Mouse (Mus musculus): Measurements from ENCODE around the gene Cacnb1. TPM values are rescaled to one million over a fixed set of nuclear protein-coding genes. Genes with fewer than 3 reads are reported as not detected.

Cacnb1 gene
- polyA plus RNA-seq, 1 experiment from 2014 or later, result 0.95 TPM

DNA sequence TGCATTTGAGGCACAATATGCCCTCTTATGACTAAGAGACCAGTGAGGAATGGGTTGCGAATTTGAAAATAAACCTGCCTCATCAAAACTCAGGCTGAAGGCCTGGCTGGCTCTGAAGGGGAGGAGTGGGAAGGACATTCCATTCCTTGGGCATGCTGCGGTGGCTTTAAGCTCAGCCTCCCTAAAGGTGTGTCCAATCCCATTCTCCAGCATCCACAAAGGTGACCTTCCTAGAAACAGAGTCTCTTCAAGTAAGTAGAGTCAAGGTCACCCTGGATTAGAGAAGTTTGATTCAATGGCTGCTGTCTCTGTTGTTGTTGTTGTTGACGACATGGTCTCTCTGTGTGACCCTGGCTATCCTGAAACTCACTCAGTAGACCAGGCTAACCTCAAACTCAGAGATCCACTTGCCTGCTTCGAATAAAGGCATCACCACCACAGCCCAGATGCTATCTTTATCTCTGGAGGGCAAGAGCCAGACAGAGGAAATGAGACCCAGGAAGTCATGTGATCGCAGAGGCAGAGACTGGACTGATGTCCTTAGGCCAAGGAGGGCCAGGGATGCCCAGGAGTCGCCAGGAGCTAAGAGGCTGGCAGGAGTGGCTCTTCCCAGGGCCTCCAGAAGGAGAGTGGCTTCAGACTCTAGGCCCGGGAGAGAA is 64.1 kb downstream of the Cacnb1 start:
- Histone ChIP-seq H3K4me3 (no peak overlapping the region), H3K4me2 (no peak overlapping the region), H3K27ac (no peak overlapping the region), H3K9me3 (replicated peaks) (no peaks in the 10 kb centered on the region), H3K9ac (no peak overlapping the region), H3K36me3 (no peaks in the 10 kb centered on the region), H3K4me1 (peaks cover 18% of the 10 kb centered on the region), H3K27me3 (replicated peaks) (0 out of 2 replicates have a peak, but pooled peaks cover 4% of the 10 kb centered on the region)
- 56% methylated on average over 7 of the region's 7 CpGs for WGBS (ENCODE audit: insufficient replicate concordance)
- ATAC-seq, result no peak

DNA sequence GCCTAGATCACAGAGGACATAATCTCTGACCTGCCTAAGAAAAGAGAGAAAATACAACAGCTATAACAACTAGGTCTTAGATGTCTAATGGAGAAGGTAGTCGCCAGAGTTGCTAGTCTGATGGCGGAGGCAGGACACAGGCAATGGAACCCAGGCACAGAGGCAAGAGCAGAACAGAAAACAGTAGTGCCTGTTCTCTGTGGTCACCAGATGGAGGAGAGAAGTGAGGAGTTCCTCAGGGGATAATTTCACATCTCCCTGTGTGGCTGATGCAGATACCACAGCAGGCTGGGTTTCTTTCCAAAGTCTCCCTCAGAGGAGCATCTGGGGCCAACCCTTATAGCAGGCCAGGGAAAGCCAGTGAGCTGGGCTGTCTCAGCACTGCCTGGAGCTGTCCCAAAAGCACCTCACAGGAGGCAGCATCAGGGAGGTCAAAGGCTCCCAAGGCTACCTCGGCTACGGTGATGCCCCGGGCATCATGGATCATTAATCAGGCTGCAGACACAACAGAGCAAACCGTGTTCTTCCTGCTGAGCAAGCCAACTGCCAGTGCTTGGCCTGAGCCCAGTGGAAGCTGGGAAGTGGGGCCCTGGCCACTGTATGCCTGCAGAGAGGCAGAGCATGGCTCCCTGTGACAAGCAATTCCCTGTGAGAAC is 65.8 kb downstream of the Cacnb1 start:
- Histone ChIP-seq H3K4me1 (peaks cover 29% of the 10 kb centered on the region), H3K4me3 (no peak overlapping the region), H3K9ac (no peak overlapping the region), H3K36me3 (no peaks in the 10 kb centered on the region), H3K9me3 (replicated peaks) (no peaks in the 10 kb centered on the region), H3K27ac (no peak overlapping the region), H3K4me2 (no peak overlapping the region), H3K27me3 (replicated peaks) (no peaks in the 10 kb centered on the region)
- WGBS (ENCODE audit: insufficient replicate concordance), result 66% methylated on average over 6 of the region's 6 CpGs
- no peak for ATAC-seq

DNA sequence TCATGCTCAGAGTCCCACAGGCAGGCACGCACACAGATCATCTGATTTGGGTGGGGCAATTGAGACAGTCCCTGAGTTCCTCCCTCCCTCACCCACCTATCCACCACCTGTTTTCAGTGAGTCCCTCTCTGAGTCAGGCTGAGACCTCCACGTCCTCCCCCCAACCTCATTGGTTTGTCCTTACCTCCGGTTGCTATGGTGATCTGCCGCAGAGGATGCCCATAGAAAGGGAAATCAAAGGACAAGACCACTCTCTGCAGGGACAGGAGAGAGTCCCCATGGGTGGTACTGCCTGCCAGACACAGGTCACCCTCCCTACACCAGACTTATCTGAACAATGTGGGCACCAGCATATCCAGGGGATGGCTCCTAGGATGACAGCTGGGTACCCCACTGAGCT is 66.9 kb downstream of the Cacnb1 start:
- Histone ChIP-seq H3K9me3 (replicated peaks) (no peaks in the 10 kb centered on the region), H3K4me3 (no peak overlapping the region), H3K4me1 (peaks cover 29% of the 10 kb centered on the region), H3K27me3 (replicated peaks) (no peaks in the 10 kb centered on the region), H3K36me3 (no peaks in the 10 kb centered on the region), H3K9ac (no peak overlapping the region), H3K4me2 (no peak overlapping the region), H3K27ac (no peak overlapping the region)
- no peak for ATAC-seq
- WGBS (ENCODE audit: insufficient replicate concordance), result 56% methylated on average over 4 of the region's 4 CpGs

DNA sequence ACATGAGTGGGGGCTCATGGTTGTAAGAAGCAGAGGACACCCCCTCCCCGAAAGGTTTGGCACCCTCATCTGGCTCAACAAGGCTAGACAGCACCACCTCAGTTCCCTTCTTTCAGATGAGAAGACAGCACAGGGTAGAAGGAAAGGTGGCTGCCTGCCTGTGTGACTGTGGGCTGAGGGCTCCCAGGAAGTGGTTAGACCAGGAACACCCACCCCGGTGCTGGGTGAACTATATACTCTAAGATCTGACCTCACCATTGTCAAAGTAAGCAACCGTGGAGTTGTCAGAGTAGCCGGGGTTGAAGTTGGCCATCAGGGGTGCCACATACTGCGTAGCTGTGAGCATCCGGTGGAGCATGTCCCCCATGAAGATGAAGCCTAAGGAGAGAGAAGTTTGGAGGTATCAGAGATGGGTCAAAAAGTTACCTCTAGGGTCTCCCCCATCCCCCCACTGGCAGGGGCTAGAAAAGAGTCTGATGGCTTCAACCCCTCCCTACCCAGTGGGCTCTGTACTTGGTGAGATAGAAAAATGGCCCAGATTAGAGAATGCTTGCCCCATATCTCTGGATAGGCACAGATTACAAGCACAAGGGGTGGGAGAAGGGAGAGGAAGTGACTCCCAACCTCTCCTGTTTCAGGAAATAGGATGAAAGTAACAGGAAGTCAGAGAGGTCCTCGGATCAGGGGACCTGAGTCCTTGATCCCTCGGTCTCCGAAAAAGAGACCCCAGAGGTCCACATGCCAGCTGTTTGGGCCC is 67.5 kb downstream of the Cacnb1 start:
- Histone ChIP-seq H3K36me3 (no peaks in the 10 kb centered on the region), H3K9ac (no peak overlapping the region), H3K4me2 (no peak overlapping the region), H3K27me3 (replicated peaks) (no peaks in the 10 kb centered on the region), H3K4me3 (no peak overlapping the region), H3K27ac (no peak overlapping the region), H3K4me1 (peaks cover 32% of the 10 kb centered on the region), H3K9me3 (replicated peaks) (no peaks in the 10 kb centered on the region)
- ATAC-seq, result no peak
- WGBS (ENCODE audit: insufficient replicate concordance), result 50% methylated on average over 9 of the region's 9 CpGs

DNA sequence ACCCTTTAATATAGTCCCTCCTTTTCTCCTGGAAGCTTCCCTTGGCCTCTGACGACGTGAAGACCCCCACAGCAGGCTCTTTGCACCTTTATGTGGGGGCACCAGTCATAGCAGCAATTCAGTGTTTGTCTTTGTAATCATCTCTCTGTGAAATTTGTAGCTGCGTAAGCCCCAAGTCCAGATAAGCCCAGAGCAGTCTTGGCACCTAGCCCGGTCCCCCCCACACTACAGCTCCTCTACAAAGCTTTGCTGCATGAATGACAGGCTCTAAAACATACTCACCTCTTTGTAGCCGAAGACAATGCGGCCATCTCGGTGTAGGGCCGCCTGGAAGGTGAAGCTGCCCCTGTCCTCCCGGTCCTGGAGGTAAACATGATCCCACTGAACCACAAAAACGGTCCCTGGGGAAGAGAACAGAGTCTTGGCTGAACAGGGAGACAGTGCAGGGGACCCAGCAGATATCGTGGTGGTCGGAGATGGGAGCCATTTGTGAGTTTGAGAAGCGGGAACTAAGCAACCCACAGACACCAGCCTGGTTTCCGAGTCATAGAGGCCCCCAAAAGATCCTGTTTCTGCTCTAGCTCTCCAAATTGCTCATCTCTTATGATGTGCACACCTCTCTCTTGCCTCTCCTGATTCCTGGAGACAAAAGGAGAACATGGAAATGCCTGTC is 68.2 kb downstream of the Cacnb1 start:
- Histone ChIP-seq H3K36me3 (no peaks in the 10 kb centered on the region), H3K27ac (no peak overlapping the region), H3K9me3 (replicated peaks) (no peaks in the 10 kb centered on the region), H3K4me2 (no peak overlapping the region), H3K9ac (0 out of 2 replicates have a peak overlapping the region, but pooled peaks have one; percentile 18), H3K4me3 (no peak overlapping the region), H3K4me1 (peaks cover 39% of the 10 kb centered on the region), H3K27me3 (replicated peaks) (no peaks in the 10 kb centered on the region)
- 47% methylated on average over 14 of the region's 14 CpGs for WGBS (ENCODE audit: insufficient replicate concordance)
- no peak for ATAC-seq

DNA sequence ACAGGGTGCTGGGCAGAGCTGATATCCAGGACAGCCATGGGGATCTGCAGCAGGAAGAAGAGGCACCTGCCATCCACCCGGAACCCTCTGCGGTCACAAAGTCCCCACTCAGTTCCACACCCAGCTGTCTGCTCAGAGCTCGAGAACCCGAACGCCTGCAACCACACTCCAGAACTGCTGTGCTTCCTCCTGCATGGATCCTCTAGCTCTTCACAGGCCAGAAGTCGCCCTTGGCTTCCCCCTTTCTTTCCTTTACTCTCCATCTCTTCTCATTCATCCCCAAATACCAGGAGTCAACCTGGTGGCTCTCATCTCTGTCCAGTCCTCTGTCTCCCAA is 68.9 kb downstream of the Cacnb1 start:
- 76% methylated on average over 6 of the region's 6 CpGs for WGBS (ENCODE audit: insufficient replicate concordance)
- no peak overlapping the region for H3K4me3 ChIP-seq
- H3K4me2 ChIP-seq, result no peak overlapping the region
- no peak overlapping the region for H3K9ac ChIP-seq
- no peak for ATAC-seq
- peaks cover 42% of the 10 kb centered on the region for H3K4me1 ChIP-seq
- H3K27me3 ChIP-seq (replicated peaks), result no peaks in the 10 kb centered on the region
- H3K27ac ChIP-seq, result no peak overlapping the region
- H3K36me3 ChIP-seq, result no peaks in the 10 kb centered on the region
- H3K9me3 ChIP-seq (replicated peaks), result no peaks in the 10 kb centered on the region

DNA sequence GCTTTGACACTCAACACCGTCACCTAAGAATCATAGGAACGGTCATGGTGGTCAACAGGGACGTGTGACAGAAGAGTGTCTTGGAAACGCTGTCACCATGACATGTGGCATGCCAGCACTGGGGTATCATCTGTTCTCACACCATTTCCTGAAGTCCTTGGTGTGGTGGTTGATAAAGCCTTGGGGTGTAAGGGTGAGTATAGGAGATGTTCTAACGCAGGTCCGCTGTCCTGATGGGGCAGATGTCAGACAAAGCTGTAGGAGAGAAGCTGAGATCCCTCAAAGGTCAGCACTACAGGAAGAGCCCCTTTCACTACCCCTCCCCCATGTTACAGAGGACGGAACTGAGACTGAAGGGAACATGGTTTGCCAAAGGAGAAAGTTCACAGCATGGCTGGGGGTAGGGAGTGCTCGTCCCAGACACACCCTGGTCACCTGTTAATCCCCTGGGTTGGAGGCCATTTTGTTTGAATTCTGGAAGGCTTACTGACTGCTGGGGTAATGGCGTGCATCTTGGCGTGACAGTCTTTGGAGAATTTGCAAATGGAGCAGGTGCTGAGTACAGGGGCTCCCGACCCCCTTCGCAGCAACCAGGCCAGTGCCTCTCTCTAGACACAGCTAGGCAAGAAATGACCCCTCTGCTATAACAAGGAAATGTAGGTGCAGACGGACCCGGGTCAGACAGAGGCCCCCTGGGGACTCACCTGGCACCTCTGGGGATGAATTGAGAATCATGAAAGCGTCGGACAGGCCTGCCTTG is 69.5 kb downstream of the Cacnb1 start:
- H3K4me2 ChIP-seq, result no peak overlapping the region
- no peaks in the 10 kb centered on the region for H3K27me3 ChIP-seq (replicated peaks)
- no peaks in the 10 kb centered on the region for H3K36me3 ChIP-seq
- no peak overlapping the region for H3K9ac ChIP-seq
- no peaks in the 10 kb centered on the region for H3K9me3 ChIP-seq (replicated peaks)
- H3K27ac ChIP-seq, result no peak overlapping the region
- ATAC-seq, result no peak
- WGBS (ENCODE audit: insufficient replicate concordance), result 64% methylated on average over 16 of the region's 16 CpGs
- H3K4me3 ChIP-seq, result no peak overlapping the region
- peaks cover 44% of the 10 kb centered on the region for H3K4me1 ChIP-seq

DNA sequence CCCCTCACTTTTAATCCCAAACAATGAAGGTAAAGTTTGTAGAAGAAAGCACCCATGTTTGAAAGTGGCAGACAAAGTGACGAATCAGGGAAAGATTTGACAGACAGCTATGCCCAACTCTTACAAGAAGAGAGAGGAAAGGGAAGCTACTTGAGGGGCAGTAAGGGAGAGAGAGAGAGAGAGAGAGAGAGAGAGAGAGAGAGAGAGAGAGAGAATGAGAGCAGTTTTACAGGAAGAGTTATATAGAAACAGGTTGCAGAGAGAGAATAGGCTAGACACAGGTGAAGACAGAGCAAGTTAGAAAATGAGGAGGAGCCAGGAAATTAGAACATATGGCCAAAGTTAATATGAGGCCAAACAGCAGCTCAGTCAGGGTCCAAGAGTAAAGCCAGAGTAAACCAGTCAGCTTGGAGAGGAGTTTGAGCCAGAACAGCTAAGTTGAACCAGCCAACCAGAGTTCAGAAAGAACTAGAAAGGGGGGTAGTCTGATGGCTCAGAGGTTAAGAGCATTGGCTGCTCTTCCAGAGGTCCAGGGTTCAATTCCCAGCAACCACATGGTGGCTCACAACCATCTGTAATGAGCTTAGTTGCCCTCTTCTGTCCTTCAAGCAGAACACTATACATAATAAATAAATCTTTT is 70.3 kb downstream of the Cacnb1 start:
- Histone ChIP-seq H3K36me3 (no peaks in the 10 kb centered on the region), H3K4me1 (peaks cover 44% of the 10 kb centered on the region), H3K9me3 (replicated peaks) (no peaks in the 10 kb centered on the region), H3K4me2 (no peak overlapping the region), H3K4me3 (no peak overlapping the region), H3K27ac (no peak overlapping the region), H3K9ac (no peak overlapping the region), H3K27me3 (replicated peaks) (no peaks in the 10 kb centered on the region)
- whole genome bisulfite sequencing (ENCODE audit: insufficient replicate concordance), result 75% methylated on average over 1 of the region's 1 CpGs
- ATAC-seq, result no peak

Small RNAs within 50 kb of the gene (microRNA-seq; reads per million reads assigned to microRNA genes)
- gene Gm27597, result not detected

Other genes with a start within 250 kb of the Cacnb1 start
- not detected in 2 replicates for gene 1700001P01Rik, start 247.1 kb downstream of the Cacnb1 start, polyA plus RNA-seq (2016; fragmentation: Nextera tagmentation; extraction: Ambion mirVana)
- gene Rpl23, start 240.6 kb downstream of the Cacnb1 start, polyA plus RNA-seq (2016; fragmentation: Nextera tagmentation; extraction: Ambion mirVana), result 462 and 473 TPM in 2 replicates
- gene Lasp1, start 224.0 kb downstream of the Cacnb1 start, polyA plus RNA-seq (2016; fragmentation: Nextera tagmentation; extraction: Ambion mirVana), result 36.9 and 37.6 TPM in 2 replicates
- 1.1 and 1.3 TPM in 2 replicates for gene B230217C12Rik, start 182.3 kb downstream of the Cacnb1 start, polyA plus RNA-seq (2016; fragmentation: Nextera tagmentation; extraction: Ambion mirVana)
- gene Fbxo47, start 138.9 kb downstream of the Cacnb1 start, polyA plus RNA-seq (2016; fragmentation: Nextera tagmentation; extraction: Ambion mirVana), result 0.36 and 0.51 TPM in 2 replicates
- gene Plxdc1, start 36.6 kb downstream of the Cacnb1 start, polyA plus RNA-seq (2016; fragmentation: Nextera tagmentation; extraction: Ambion mirVana), result 0.33 and 0.38 TPM in 2 replicates
- 15.6 and 17.1 TPM in 2 replicates for gene Arl5c, start 26.9 kb downstream of the Cacnb1 start, polyA plus RNA-seq (2016; fragmentation: Nextera tagmentation; extraction: Ambion mirVana)
- gene Rpl19, start 3.7 kb upstream of the Cacnb1 start, polyA plus RNA-seq (2016; fragmentation: Nextera tagmentation; extraction: Ambion mirVana), result 869 and 913 TPM in 2 replicates
- 0.07 and 0.10 TPM in 2 replicates for gene Stac2, start 30.4 kb upstream of the Cacnb1 start, polyA plus RNA-seq (2016; fragmentation: Nextera tagmentation; extraction: Ambion mirVana)
- 10.2 and 11.1 TPM in 2 replicates for gene Fbxl20, start 127.4 kb upstream of the Cacnb1 start, polyA plus RNA-seq (2016; fragmentation: Nextera tagmentation; extraction: Ambion mirVana)
- gene Med1, start 170.3 kb upstream of the Cacnb1 start, polyA plus RNA-seq (2016; fragmentation: Nextera tagmentation; extraction: Ambion mirVana), result 40.5 and 41.8 TPM in 2 replicates
- 8.6 and 9.0 TPM in 2 replicates for gene Cdk12, start 180.0 kb upstream of the Cacnb1 start, polyA plus RNA-seq (2016; fragmentation: Nextera tagmentation; extraction: Ambion mirVana)

Data from liver, embryonic 12.5 days (tissue).